Mouse (Mus musculus): ENCODE measurements around the gene Fbxl14.

- TF ChIP-seq CTCF (conservative IDR thresholded peaks at IDR 0.05; ENCODE audit: insufficient read depth, insufficient read length, low read depth, low read length) (no peak), POLR2A (IDR thresholded peaks at IDR 0.05; ENCODE audit: low read depth, low read length) (no peak)
Observed at GRCm38 (mm10) chr6:119513452-119513851, 34.0 kb downstream of the Fbxl14 start.
